Mouse (Mus musculus): Measurements from ENCODE around the gene Isca2. TPM values are rescaled to one million over a fixed set of nuclear protein-coding genes. Genes with fewer than 3 reads are reported as not detected.

Isca2 gene
- polyA plus RNA-seq (2012; rRNA removed): 104 and 113 TPM in 2 replicates

DNA sequence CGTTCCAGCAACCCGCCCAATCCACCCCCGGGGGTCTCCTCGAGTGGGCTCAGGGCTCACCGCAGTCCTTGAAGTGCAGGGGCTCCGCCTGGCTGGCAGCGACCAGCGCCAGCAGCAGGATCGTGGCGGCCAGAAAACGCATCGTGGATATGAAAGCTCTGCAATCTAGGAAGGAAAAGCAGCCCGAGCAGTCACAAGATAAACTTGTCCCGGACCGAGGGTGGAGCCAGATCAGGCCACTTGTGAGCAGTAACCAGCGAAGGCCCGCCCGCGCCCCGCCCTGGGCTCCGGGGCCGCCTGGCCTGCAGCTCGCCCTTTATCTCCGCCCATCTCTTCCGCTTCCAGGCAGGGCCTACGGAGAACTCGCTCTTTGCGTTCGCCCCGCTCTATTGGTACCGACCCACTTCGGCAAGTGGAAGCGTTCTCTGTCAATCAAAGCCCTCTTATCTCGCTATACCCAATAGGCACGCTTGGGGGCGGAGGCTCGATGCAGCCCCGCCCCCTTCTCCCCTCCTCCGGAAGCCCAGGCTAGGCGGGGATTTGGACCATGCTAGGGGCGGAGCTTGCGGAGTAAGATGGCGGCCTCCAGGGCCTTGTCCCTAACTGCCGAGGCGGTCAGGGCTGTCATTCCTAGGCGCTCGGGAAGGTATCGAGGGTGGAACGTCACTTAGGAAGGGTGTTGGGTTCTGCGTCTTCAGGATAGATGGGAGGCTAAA, at the start of gene Isca2, which contains the start of gene Npc2:
Gene Isca2, plus strand, starts transcription at position 526 of the 716 bp plus-strand sequence.
Gene Npc2, minus strand, starts transcription at position 427 of the 716 bp plus-strand sequence.

Other genes with a start within 250 kb of the Isca2 start
- gene Vsx2, start 203.5 kb upstream of the Isca2 start, polyA plus RNA-seq (2012; rRNA removed): 2.1 and 3.9 TPM in 2 replicates
- gene Abcd4, start 155.8 kb upstream of the Isca2 start, polyA plus RNA-seq (2012; rRNA removed): 26.4 and 28.8 TPM in 2 replicates
- 0.05 TPM in 1 of 2 replicates, not detected in the other for gene Vrtn, start 132.2 kb upstream of the Isca2 start, polyA plus RNA-seq (2012; rRNA removed)
- gene Syndig1l, start 74.4 kb upstream of the Isca2 start, polyA plus RNA-seq (2012; rRNA removed): 5.0 and 6.6 TPM in 2 replicates
- gene Npc2, start 99 bp upstream of the Isca2 start, polyA plus RNA-seq (2012; rRNA removed): 71.8 and 73.0 TPM in 2 replicates
- gene Ltbp2, start 103.3 kb downstream of the Isca2 start, polyA plus RNA-seq (2012; rRNA removed): 1.00 and 2.7 TPM in 2 replicates
- gene Fcf1, start 197.6 kb downstream of the Isca2 start, polyA plus RNA-seq (2012; rRNA removed): 128 and 148 TPM in 2 replicates
- 43.6 and 46.9 TPM in 2 replicates for gene Arel1, start 197.6 kb downstream of the Isca2 start, polyA plus RNA-seq (2012; rRNA removed)
- 59.8 and 64.4 TPM in 2 replicates for gene Ylpm1, start 223.1 kb downstream of the Isca2 start, polyA plus RNA-seq (2012; rRNA removed)

All from central nervous system, embryonic 14 days (tissue).